Mouse (Mus musculus) limb, embryonic 13.5 days (tissue): ENCODE results near the gene Zdhhc20. TPM values are rescaled to one million over a fixed set of nuclear protein-coding genes. Genes with fewer than 3 reads are reported as not detected.
A peak's percentile ranks its signal among the peaks of the same experiment; 100 is the strongest.
"Not testable (repeated sequence)": the region's sequence is repeated elsewhere in the genome, so short reads cannot be mapped to it uniquely, and the experiment has no call there.

Experiments
- ATAC-seq: fragments of 200-750 bp; cut with Nextera tagmentation; 2 replicates; pipeline ENCODE4 v1.8.0; 2017; ENCODE audit warnings: low read depth, moderate number of reproducible peaks, moderate TSS enrichment; ENCODE audit not compliant: low FRiP score
- H3K27ac ChIP-seq: fragments of 300-500 bp; sonication (generic); 2 replicates; pipeline ENCODE4 v1.5.1; 2015; ENCODE audit warnings: inconsistent platforms, mild to moderate bottlenecking, moderate library complexity
- H3K27me3 ChIP-seq: fragments of 300-500 bp; sonication (generic); 2 replicates; pipeline ENCODE4 v1.6.1; 2015; ENCODE audit warnings: mild to moderate bottlenecking, inconsistent platforms
- H3K36me3 ChIP-seq: fragments of 300-500 bp; sonication (generic); 2 replicates; pipeline ENCODE4 v1.6.1; 2015; ENCODE audit warnings: inconsistent platforms, mild to moderate bottlenecking, moderate library complexity
- H3K4me1 ChIP-seq: fragments of 300-500 bp; sonication (generic); 2 replicates; pipeline ENCODE4 v1.6.1; 2015; ENCODE audit warnings: inconsistent platforms
- H3K4me2 ChIP-seq: fragments of 300-500 bp; sonication (generic); replicated peaks from 2 replicates; pipeline ENCODE4 v1.6.1; 2015; ENCODE audit warnings: inconsistent platforms, mild to moderate bottlenecking, moderate library complexity
- H3K4me3 ChIP-seq: fragments of 300-500 bp; sonication (generic); 2 replicates; pipeline ENCODE4 v1.5.1; 2015; ENCODE audit warnings: moderate library complexity, mild to moderate bottlenecking, inconsistent platforms
- H3K9ac ChIP-seq: fragments of 300-500 bp; sonication (generic); 2 replicates; pipeline ENCODE4 v1.6.1; 2015; ENCODE audit warnings: mild to moderate bottlenecking, inconsistent platforms
- H3K9me3 ChIP-seq: fragments of 300-500 bp; sonication (generic); 2 replicates; pipeline ENCODE4 v1.6.1; 2016; ENCODE audit warnings: inconsistent platforms
- WGBS: fragments of 180-500 bp; shearing (Covaris S2); methylation state at CpG from one replicate; pipeline ENCODE4 v1.1.7; 2015; 5-methylcytosine and 5-hydroxymethylcytosine counted together
- polyA plus RNA-seq: library from polyadenylated mRNA; unstranded; fragments of >200 nt; fragmentation: Nextera tagmentation; extraction: Ambion mirVana; gene quantifications from 2 replicates; pipeline ENCODE4 v1.2.1, GENCODE M21; 2015

Gene Zdhhc20
- polyA plus RNA-seq = 81.8 and 83.4 TPM in 2 replicates

GRCm38 (mm10) chr14:57890011-57890842 is at the start of gene Zdhhc20:
TSS of gene Zdhhc20 (minus strand) at chr14:57890276.
- peak; percentile 96 for ATAC-seq
- Histone ChIP-seq H3K36me3 (peaks cover 6% of the 10 kb centered on the region; the same call in 1 of the 2 replicates), H3K4me2 (peak within 1 kb of the TSS; percentile 74), H3K27ac (peak within 1 kb of the TSS; percentile 83), H3K4me1 (peaks cover 16% of the 10 kb centered on the region), H3K9me3 (no peaks in the 10 kb centered on the region), H3K9ac (peak within 1 kb of the TSS; percentile 95), H3K27me3 (no peaks in the 10 kb centered on the region), H3K4me3 (peak within 1 kb of the TSS; percentile 93)
- WGBS = 4% methylated on average over 62 of the region's 65 CpGs

DNA sequence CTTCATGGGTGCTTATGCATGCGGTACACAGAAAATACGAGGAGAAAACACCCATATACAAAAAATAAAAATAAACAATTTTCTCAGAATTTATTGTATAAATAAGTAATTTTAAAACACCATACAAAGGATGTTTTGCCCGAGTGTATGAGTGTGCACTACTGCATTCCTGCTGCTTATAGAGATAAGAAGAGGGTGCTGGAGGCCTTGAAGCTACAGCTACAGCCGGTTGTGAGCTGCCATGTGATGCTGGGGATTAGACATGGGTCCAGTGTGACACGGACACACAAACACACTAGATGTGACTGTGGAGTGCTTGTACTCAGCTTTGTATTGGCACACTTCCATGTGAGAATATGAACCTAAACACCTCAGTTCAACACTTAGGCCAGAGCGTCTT is 47.2 kb upstream of the Zdhhc20 start:
- Histone ChIP-seq H3K4me3 (no peak overlapping the region), H3K9ac (no peak overlapping the region), H3K27me3 (no peaks in the 10 kb centered on the region), H3K4me1 (no peaks in the 10 kb centered on the region), H3K4me2 (no peak overlapping the region), H3K27ac (no peak overlapping the region), H3K9me3 (no peaks in the 10 kb centered on the region), H3K36me3 (peaks cover 30% of the 10 kb centered on the region)
- WGBS = 92% methylated on average over 6 of the region's 6 CpGs
- ATAC-seq = no peak

DNA sequence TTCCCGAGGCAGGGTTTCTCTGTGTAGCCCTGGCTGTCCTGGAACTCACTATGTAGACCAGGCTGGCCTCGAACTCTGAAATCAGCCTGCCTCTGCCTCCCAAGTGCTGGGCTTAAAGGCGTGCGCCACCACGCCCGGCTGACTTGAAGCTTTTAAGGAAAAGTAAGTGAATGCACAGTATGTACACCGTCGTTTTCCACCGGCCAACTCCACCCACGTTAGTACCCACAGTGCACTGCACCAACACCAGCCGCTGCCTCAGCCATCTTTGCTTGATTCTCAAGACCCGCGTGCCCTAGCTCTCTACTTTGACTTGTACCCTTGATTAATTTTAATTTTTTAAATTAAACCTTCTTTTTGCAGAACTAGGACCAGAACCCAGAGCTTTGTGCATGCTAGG is 44.6 kb upstream of the Zdhhc20 start:
- H3K4me3 ChIP-seq = no peak overlapping the region
- H3K9me3 ChIP-seq = no peaks in the 10 kb centered on the region
- ATAC-seq = no peak
- H3K4me2 ChIP-seq = no peak overlapping the region
- H3K27me3 ChIP-seq = no peaks in the 10 kb centered on the region
- H3K9ac ChIP-seq = no peak overlapping the region
- no peak overlapping the region for H3K27ac ChIP-seq
- whole genome bisulfite sequencing = 96% methylated on average over 13 of the region's 13 CpGs
- no peaks in the 10 kb centered on the region for H3K4me1 ChIP-seq
- H3K36me3 ChIP-seq = peaks cover 30% of the 10 kb centered on the region

GRCm38 (mm10) chr14:57933608-57934007 is 43.5 kb upstream of the Zdhhc20 start:
- Histone ChIP-seq H3K27ac (no peak overlapping the region), H3K4me1 (no peaks in the 10 kb centered on the region), H3K9me3 (no peaks in the 10 kb centered on the region), H3K36me3 (peaks cover 37% of the 10 kb centered on the region), H3K4me2 (no peak overlapping the region), H3K9ac (no peak overlapping the region), H3K4me3 (no peak overlapping the region), H3K27me3 (no peaks in the 10 kb centered on the region)
- 63% methylated on average over 7 of the region's 7 CpGs for whole genome bisulfite sequencing
- ATAC-seq = no peak

DNA sequence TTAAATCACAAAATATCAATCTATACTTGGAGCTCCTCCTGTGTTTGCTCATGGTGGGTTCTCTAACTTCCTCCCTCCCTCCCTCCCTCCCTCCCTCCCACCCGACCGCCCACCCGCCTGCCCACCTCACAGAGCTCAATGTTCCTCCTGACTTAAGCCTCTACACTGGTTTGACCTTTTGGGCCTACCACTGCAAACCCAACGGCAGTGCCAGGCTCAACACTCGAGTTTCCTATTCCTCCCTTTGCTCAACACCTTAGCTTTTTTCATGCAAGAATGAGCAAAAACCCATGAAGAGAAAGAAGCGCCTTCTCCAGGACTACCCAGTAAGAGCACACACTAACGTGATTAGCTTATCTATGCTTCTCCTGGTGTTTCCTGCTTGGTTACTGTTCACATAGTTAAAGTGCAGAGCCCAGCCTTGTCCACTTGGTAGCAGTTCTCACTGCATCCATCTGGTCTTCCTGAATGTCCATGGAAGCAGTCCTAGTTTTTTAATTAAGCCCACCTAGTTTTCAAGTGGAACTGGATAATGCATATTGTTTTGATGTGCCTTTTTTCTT is 42.9 kb upstream of the Zdhhc20 start:
- ATAC-seq = no peak
- Histone ChIP-seq H3K27me3 (no peaks in the 10 kb centered on the region), H3K27ac (no peak overlapping the region), H3K36me3 (peaks cover 37% of the 10 kb centered on the region), H3K9ac (no peak overlapping the region), H3K4me2 (no peak overlapping the region), H3K4me3 (no peak overlapping the region), H3K9me3 (no peaks in the 10 kb centered on the region), H3K4me1 (no peaks in the 10 kb centered on the region)
- WGBS = 68% methylated on average over 7 of the region's 7 CpGs

- no peaks in the 10 kb centered on the region for H3K27me3 ChIP-seq
- peaks cover 51% of the 10 kb centered on the region for H3K36me3 ChIP-seq
- H3K4me3 ChIP-seq = no peak overlapping the region
- no peak overlapping the region for H3K9ac ChIP-seq
- 62% methylated on average over 10 of the region's 10 CpGs for WGBS
- H3K27ac ChIP-seq = peak overlapping the region; percentile 2; the same call in 1 of the 2 replicates
- peak; percentile 61; the same call in 1 of the 2 replicates for ATAC-seq
- 0 out of 2 replicates have a peak, but pooled peaks cover 5% of the 10 kb centered on the region for H3K4me1 ChIP-seq
- H3K4me2 ChIP-seq = no peak overlapping the region
- H3K9me3 ChIP-seq = no peaks in the 10 kb centered on the region
These were observed 31.5 kb upstream of the Zdhhc20 start for GRCm38 (mm10) chr14:57921428-57922131.

- Histone ChIP-seq H3K4me1 (0 out of 2 replicates have a peak, but pooled peaks cover 5% of the 10 kb centered on the region), H3K4me3 (no peak overlapping the region), H3K36me3 (peaks cover 55% of the 10 kb centered on the region), H3K4me2 (no peak overlapping the region), H3K27me3 (no peaks in the 10 kb centered on the region), H3K9ac (no peak overlapping the region), H3K27ac (no peak overlapping the region; the same call in 1 of the 2 replicates), H3K9me3 (no peaks in the 10 kb centered on the region)
- no peak for ATAC-seq
- 86% methylated on average over 18 of the region's 18 CpGs for WGBS
These were observed 30.7 kb upstream of the Zdhhc20 start for GRCm38 (mm10) chr14:57920568-57921310.

DNA sequence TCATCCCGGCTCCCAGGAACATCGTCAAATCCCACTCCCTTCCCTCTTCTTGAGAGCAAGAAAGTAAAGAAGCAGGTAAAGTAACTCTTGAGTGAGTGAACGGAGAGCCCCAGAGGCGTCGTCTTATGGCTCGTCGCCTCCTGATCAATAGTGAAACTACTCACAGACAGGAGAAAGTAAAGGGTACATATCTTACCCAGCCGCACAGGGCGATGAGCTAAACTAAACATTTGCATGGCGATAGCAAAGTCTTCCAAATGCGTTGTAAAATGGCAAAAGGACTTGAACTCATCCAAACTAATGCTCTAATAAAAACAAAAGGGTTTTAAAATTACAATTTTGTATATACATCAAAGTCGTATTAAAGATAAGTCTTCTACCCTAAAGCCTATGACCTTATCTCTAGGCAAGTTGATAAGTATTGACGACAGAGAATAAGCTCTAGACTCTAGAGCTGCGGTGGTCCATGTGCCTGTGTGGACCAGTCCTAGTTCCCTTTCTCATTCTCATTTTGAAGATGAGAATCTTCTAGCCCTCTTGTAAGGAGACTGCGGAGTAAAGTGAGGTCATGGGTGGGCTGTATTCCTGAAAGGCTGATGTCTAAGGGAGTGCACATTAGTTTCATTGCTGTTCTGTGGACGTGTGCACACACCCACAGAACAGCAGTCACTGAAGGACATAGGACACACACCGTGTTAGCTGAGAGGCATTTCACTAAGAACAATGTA is 29.2 kb upstream of the Zdhhc20 start:
- Histone ChIP-seq H3K9me3 (no peaks in the 10 kb centered on the region), H3K27ac (no peak overlapping the region), H3K36me3 (peaks cover 58% of the 10 kb centered on the region), H3K27me3 (no peaks in the 10 kb centered on the region), H3K4me1 (0 out of 2 replicates have a peak, but pooled peaks cover 5% of the 10 kb centered on the region), H3K4me2 (no peak overlapping the region), H3K9ac (no peak overlapping the region), H3K4me3 (no peak overlapping the region)
- ATAC-seq = no peak
- 94% methylated on average over 17 of the region's 17 CpGs for WGBS

GRCm38 (mm10) chr14:57915341-57915740 is 25.3 kb upstream of the Zdhhc20 start:
- Histone ChIP-seq H3K9ac (no peak overlapping the region), H3K27ac (no peak overlapping the region), H3K4me2 (no peak overlapping the region), H3K4me3 (no peak overlapping the region), H3K27me3 (no peaks in the 10 kb centered on the region), H3K36me3 (peaks cover 36% of the 10 kb centered on the region), H3K4me1 (no peaks in the 10 kb centered on the region), H3K9me3 (no peaks in the 10 kb centered on the region)
- no peak for ATAC-seq
- WGBS = 79% methylated on average over 6 of the region's 6 CpGs

GRCm38 (mm10) chr14:57912211-57913007 is 22.3 kb upstream of the Zdhhc20 start:
- H3K27me3 ChIP-seq, H3K9ac ChIP-seq, H3K4me1 ChIP-seq, H3K27ac ChIP-seq, H3K9me3 ChIP-seq, ATAC-seq, H3K4me2 ChIP-seq, H3K4me3 ChIP-seq: not testable (repeated sequence)
- H3K36me3 ChIP-seq = peaks cover 26% of the 10 kb centered on the region
- WGBS = 42% methylated on average over 1 of the region's 1 CpGs

- H3K4me1 ChIP-seq, ATAC-seq, H3K4me3 ChIP-seq, H3K27me3 ChIP-seq, H3K9ac ChIP-seq, H3K4me2 ChIP-seq, H3K27ac ChIP-seq, H3K9me3 ChIP-seq: not testable (repeated sequence)
- peaks cover 20% of the 10 kb centered on the region for H3K36me3 ChIP-seq
These were observed 21.7 kb upstream of the Zdhhc20 start for GRCm38 (mm10) chr14:57911787-57912186.
